Mouse (Mus musculus): Measurements from ENCODE around the gene Lmf1. TPM values are rescaled to one million over a fixed set of nuclear protein-coding genes. Genes with fewer than 3 reads are reported as not detected.

The Lmf1 gene
- polyA plus RNA-seq, 1 experiment, result 23.3 TPM

- DNase-seq (ENCODE audit: low read depth), result no peak
Observed at GRCm38 (mm10) chr17:25568206-25568605, 10.7 kb upstream of the Lmf1 start.

GRCm38 (mm10) chr17:25568880-25569279 is 10.0 kb upstream of the Lmf1 start:
- no peak for DNase-seq (ENCODE audit: low read depth)

- DNase-seq (ENCODE audit: low read depth), result no peak
Observed at GRCm38 (mm10) chr17:25569833-25570647, 8.8 kb upstream of the Lmf1 start.

- no peak for DNase-seq (ENCODE audit: low read depth)
Observed at GRCm38 (mm10) chr17:25570648-25571452, 8.0 kb upstream of the Lmf1 start, which contains the start of gene Sox8. Gene Sox8, minus strand, starts transcription at chr17:25570686.

- no peak for DNase-seq (ENCODE audit: low read depth)
Observed at GRCm38 (mm10) chr17:25571453-25571820, 7.4 kb upstream of the Lmf1 start.

GRCm38 (mm10) chr17:25575208-25575971 is 3.5 kb upstream of the Lmf1 start:
- DNase-seq (ENCODE audit: low read depth), result no peak

GRCm38 (mm10) chr17:25576034-25576433 is 2.9 kb upstream of the Lmf1 start:
- no peak for DNase-seq (ENCODE audit: low read depth)

GRCm38 (mm10) chr17:25577263-25577662 is 1.6 kb upstream of the Lmf1 start:
- no peak for DNase-seq (ENCODE audit: low read depth)

GRCm38 (mm10) chr17:25577702-25578101 is 1.2 kb upstream of the Lmf1 start:
- DNase-seq (ENCODE audit: low read depth), result no peak

- no peak for DNase-seq (ENCODE audit: low read depth)
Observed at GRCm38 (mm10) chr17:25579332-25580047, 605 bp downstream of the Lmf1 start.

GRCm38 (mm10) chr17:25582076-25582475 is 3.2 kb downstream of the Lmf1 start:
- DNase-seq (ENCODE audit: low read depth), result no peak

GRCm38 (mm10) chr17:25583099-25583498 is 4.2 kb downstream of the Lmf1 start:
- DNase-seq (ENCODE audit: low read depth), result no peak

GRCm38 (mm10) chr17:25583858-25584257 is 5.0 kb downstream of the Lmf1 start:
- no peak for DNase-seq (ENCODE audit: low read depth)

- no peak for DNase-seq (ENCODE audit: low read depth)
Observed at GRCm38 (mm10) chr17:25584646-25585045, 5.8 kb downstream of the Lmf1 start.

GRCm38 (mm10) chr17:25590068-25590467 is 11.2 kb downstream of the Lmf1 start:
- no peak for DNase-seq (ENCODE audit: low read depth)

- DNase-seq (ENCODE audit: low read depth), result no peak
Observed at GRCm38 (mm10) chr17:25590985-25591384, 12.1 kb downstream of the Lmf1 start.

GRCm38 (mm10) chr17:25592336-25592735 is 13.5 kb downstream of the Lmf1 start:
- no peak for DNase-seq (ENCODE audit: low read depth)

- DNase-seq (ENCODE audit: low read depth), result no peak
Observed at GRCm38 (mm10) chr17:25593411-25594261, 14.8 kb downstream of the Lmf1 start.

GRCm38 (mm10) chr17:25595495-25595894 is 16.6 kb downstream of the Lmf1 start:
- no peak for DNase-seq (ENCODE audit: low read depth)

- no peak for DNase-seq (ENCODE audit: low read depth)
Observed at GRCm38 (mm10) chr17:25597537-25597936, 18.7 kb downstream of the Lmf1 start.

- no peak for DNase-seq (ENCODE audit: low read depth)
Observed at GRCm38 (mm10) chr17:25602366-25602765, 23.5 kb downstream of the Lmf1 start.

All from gonadal fat pad, adult 2 months (tissue).